Mouse (Mus musculus): ENCODE results near the gene Clcn7. TPM values are rescaled to one million over a fixed set of nuclear protein-coding genes. Genes with fewer than 3 reads are reported as not detected.

Clcn7 gene
- polyA plus RNA-seq, 3 experiments from 2014 or later, result 16.6 to 27.4 (median 20.6) TPM

GRCm38 (mm10) chr17:25127681-25128080, 5.5 kb upstream of the Clcn7 start:
- no peak for ATAC-seq

DNA sequence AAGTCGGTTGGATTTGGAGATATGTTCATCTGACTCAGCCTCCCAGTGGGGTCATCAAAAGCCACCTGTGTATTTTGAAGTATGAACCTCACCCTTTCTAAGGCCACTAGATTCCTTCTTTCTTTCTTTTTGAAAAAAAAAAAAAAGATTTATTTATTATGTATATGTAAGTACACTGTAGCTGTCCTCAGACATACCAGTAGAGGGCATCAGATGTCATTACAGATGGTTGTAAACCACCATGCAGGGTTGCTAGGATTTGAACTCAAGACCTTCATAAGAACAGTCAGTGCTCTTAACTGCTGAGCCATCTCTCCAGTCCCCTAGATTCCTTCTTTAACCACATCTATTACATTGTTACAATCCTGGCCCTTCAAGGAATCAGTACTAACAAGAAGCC, 3.1 kb upstream of the Clcn7 start:
- ATAC-seq, result no peak

DNA sequence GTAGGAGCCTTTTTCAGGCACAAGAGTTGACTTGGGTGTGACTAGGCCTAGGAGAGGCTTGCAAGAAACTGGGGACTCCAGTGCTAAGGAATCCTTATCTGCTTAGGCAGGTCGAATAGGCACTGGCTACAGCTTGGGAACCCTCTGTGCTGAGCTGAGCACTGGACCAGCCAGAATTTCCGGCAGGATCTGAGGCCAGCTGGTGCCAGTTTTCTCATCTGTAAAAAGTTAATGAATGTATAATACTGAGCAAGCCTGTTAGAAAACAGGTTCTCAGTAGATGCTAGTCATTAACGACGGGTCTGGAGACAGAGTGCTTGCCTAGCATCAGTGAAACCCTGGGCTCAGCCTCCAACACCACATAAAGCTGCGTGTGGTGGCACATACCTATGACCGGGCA, 2.4 kb downstream of the Clcn7 start:
- ATAC-seq, result no peak

- no peak for ATAC-seq
Measured at GRCm38 (mm10) chr17:25138803-25139202, 5.6 kb downstream of the Clcn7 start.

DNA sequence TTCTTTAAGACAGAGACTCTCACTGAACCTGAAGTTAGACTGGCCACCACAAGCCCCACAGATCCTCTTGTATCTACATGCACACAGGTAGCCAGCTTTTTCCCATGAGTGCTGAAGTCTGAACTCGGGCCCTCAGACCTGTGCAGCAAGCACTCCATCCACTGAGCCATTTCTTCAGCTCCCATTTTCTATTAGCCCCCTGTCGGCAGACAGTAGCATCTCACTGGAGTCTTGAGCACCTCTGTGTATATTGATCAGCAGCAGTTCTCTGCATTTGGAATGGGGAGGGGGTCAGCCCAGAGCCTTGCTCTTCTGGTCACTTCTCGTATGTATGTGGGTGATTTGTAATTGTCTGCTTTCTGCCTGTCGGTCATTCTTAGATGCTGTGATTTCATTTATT, 6.8 kb downstream of the Clcn7 start:
- no peak for ATAC-seq

DNA sequence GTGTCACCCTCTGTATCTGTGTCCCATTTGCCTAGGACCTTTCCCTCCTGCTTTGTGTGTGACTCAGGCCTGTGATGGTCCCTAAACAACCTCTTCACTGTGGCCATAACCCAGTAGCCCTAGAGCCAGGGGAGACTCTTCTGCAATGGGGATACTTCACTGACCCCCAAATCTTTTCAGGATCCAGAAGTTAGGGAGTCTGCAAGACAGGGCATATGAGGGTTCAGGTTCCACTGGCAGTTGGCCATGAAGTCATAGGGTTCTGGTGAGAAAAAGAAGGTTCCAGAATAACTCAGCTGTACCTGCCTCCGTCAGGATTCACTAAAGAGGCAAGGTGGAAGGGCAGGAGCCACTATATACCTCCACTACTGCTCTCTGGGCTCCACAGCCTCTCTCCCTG, 29.0 kb downstream of the Clcn7 start, which contains the start of gene Ccdc154:
Ccdc154 (plus strand) TSS at position 301 of the 400 bp plus-strand sequence.
- ATAC-seq, result no peak

DNA sequence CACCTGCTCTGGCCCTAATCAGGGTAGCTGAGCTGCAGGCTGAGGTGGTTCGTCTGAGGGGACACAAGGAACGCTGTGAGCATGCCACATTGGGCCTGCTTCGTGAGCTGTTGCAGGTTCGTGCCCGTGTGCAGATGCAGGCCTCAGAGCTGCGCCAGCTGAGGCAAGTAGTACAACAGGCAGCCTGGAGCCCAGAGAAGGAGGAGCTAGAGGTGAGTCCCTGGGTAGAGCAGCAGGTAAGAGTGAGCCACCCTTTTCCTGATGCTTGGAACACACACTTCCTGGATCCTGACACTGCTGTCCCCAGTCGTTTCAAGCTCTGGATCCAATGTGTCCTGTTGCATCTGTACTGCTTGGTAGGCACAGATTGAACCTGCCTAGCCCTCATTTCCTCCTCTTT, 30.2 kb downstream of the Clcn7 start:
- ATAC-seq, result no peak

- ATAC-seq, result no peak
Measured at GRCm38 (mm10) chr17:25164770-25165169, 31.6 kb downstream of the Clcn7 start.

GRCm38 (mm10) chr17:25165970-25166671, 32.9 kb downstream of the Clcn7 start:
- no peak for ATAC-seq

GRCm38 (mm10) chr17:25169706-25170105, 36.5 kb downstream of the Clcn7 start:
- ATAC-seq, result no peak

GRCm38 (mm10) chr17:25172558-25172957, 39.4 kb downstream of the Clcn7 start:
- ATAC-seq, result no peak

- ATAC-seq, result no peak
Measured at GRCm38 (mm10) chr17:25175411-25175810, 42.2 kb downstream of the Clcn7 start, which contains the start of gene Gm38655. TSS of gene Gm38655 (minus strand) at chr17:25175471.

- ATAC-seq, result no peak
Measured at GRCm38 (mm10) chr17:25183232-25183631, 50.0 kb downstream of the Clcn7 start.

- peak; percentile 91 for ATAC-seq
Measured at GRCm38 (mm10) chr17:25184129-25184691, 51.0 kb downstream of the Clcn7 start, which contains the start of gene BC003965. TSS of gene BC003965 (plus strand) at chr17:25184554.

GRCm38 (mm10) chr17:25184961-25185360, 51.8 kb downstream of the Clcn7 start:
- ATAC-seq, result no peak

DNA sequence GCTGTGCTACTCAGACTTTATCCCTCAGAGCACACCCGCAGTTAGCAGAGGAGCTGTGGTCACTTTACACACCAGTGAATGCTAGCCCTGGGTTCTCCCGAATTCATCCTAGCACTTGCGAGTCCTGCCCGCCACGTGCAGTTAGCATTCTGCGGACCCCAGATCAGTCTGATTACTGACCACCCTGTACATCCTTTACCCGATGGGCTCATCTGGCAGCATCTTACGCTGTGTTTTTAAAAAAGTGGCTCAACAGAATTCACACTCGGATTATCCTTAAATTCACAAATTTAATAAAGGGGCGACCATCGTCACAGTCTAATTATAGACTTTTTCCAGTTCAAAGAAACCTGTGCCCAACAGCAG, 54.6 kb downstream of the Clcn7 start:
- no peak for ATAC-seq

DNA sequence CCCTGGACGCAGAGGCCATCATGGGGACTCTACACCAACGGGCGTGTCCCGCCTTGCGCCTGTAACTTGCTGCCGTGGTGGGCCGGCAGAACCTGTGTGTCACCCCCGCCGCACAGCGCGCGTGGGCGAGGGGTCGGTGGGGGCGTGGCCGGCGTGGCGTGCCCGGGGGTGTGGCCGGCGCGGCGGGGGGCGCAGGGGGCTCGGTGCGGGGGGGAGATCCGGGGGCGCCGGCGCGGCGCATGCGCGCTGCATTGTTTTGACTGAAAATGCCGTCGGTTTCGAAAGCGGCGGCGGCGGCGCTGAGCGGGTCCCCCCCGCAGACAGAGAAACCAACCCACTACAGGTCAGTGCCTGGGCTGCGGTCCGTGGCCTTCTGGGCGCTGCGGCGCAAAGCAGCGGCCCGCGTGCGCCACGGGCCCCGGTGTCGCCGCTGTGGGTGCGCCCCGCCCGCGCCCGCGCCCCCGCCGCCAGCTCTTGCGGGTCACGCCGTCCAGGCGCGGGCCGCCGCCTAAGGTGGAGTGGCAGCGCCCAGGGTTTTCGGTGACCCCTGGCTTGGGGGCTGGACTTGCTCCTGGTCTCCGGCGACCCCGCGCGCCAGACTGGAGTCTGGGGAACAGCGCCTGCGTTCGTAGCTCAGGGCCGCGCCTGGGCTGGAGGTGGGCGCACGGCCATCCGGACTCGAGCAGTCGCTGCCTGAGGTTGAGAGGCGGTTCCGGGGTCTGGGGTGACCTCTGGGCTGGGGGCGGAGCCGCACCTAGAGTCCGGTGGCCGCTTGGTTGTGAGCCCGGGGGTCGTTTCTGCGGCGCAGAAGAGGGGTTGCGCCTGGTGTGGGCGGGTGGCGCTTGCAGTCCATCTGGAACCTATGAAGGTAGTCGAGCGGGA, 55.2 kb downstream of the Clcn7 start, which contains the start of gene Unkl:
Unkl (plus strand) TSS at position 248 of the 882 bp plus-strand sequence.
- peak; percentile 20 for ATAC-seq

DNA sequence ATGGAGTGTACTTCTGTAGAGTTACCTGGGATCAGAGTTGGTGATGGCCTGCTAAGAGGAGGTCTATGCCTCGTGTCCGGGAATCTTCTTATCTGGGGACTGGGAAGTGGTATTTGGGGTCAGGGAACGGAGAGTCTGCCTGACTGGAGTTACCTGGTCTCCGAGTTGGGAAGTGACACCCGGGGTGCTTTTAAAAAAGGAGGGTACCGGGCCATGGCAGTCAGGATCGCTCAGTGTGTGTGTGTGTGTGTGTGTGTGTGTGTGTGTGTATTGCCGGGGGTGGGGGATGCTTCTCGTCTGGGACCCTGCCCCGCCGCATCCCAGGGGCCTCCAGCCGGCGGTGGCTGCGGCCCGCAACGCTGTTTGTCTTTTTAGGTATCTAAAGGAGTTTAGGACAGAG, 55.9 kb downstream of the Clcn7 start:
- no peak for ATAC-seq

- no peak for ATAC-seq
Measured at GRCm38 (mm10) chr17:25202401-25202800, 69.2 kb downstream of the Clcn7 start.

GRCm38 (mm10) chr17:25210006-25210405, 76.8 kb downstream of the Clcn7 start:
- no peak for ATAC-seq

- no peak for ATAC-seq
Measured at GRCm38 (mm10) chr17:25210680-25211466, 77.7 kb downstream of the Clcn7 start.

- no peak for ATAC-seq
Measured at GRCm38 (mm10) chr17:25211705-25212104, 78.5 kb downstream of the Clcn7 start.
